Mouse (Mus musculus) sigmoid colon, adult 10 weeks (tissue): ENCODE measurements around the gene Amigo2. TPM values are rescaled to one million over a fixed set of nuclear protein-coding genes. Genes with fewer than 3 reads are reported as not detected.

Experiments
- polyA plus RNA-seq: library from polyadenylated mRNA; stranded (reverse); fragments of 350-450 nt; fragmentation: Illumina TruSeq; extraction: RNeasy Lipid Tissue Mini Kit (QIAGEN cat#74804); gene quantifications from one replicate; pipeline ENCODE4 v1.2.3, GENCODE M21; 2014; ENCODE audit warnings: low read depth, low replicate concordance

Amigo2 gene
- 7.2 TPM for polyA plus RNA-seq

GRCm38 (mm10) chr15:97246911-97247790 lies at the start of gene Amigo2, which contains the start of gene Pced1b:
TSS of gene Amigo2 (minus strand) at chr15:97247287.
TSS of gene Pced1b (plus strand) at chr15:97247107.

Other genes starting within 250 kb of the Amigo2 start
- 1.8 TPM for gene Slc38a4, start 191.3 kb downstream of the Amigo2 start, polyA plus RNA-seq
- 0.19 TPM for gene Pced1b, start 180 bp downstream of the Amigo2 start, polyA plus RNA-seq